Mouse (Mus musculus) urinary bladder, postnatal 4 days (tissue): ENCODE data around the gene Gm45233.

Source experiments
- DNase-seq, 2 experiments: peaks; one replicate each; pipeline ENCODE4 v3.0.0; 2021 to 2022; ENCODE audit warnings: low spot score in 2 of 2

Gene Gm45233

DNA sequence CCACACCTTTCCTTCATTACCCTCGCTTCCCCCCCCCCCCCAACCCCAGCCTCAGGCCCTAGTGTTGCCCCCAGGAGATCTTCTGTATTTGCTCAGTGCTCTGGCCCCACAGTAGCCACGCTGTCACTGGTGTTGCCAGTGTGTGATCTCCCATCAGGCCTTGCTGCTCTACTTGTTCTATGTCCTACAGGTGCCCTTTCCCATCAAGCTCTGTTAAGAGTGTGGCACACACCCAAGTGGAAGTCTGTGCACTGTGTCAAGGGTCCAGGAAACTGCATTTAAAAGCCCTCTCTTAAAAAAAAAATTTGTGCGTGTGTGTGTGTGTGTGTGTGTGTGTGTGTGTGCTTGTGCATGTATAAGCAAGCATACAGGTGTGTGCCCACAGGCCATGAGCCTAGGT, 4.3 kb downstream of the Gm45233 start:
- DNase-seq: no peak

DNA sequence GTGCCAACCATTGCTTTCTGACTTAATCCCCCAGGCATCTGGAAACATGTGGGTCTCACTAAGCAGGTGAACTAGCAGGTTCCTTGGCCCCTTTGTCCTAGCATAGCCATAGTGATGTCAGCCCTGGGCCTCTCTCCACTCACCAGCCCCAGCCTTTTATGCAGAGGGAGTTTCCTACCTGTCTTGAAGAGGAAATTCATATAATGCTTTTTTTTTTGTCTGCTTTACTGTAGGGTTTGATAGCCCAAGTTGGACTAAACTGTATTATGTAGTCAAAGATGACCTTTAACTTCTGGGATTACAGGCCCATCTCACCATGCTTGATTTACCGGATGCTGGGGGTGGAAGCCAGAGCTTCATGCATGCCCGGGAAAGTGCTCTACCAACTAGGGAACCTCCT, 5.9 kb downstream of the Gm45233 start:
- DNase-seq: no peak

DNA sequence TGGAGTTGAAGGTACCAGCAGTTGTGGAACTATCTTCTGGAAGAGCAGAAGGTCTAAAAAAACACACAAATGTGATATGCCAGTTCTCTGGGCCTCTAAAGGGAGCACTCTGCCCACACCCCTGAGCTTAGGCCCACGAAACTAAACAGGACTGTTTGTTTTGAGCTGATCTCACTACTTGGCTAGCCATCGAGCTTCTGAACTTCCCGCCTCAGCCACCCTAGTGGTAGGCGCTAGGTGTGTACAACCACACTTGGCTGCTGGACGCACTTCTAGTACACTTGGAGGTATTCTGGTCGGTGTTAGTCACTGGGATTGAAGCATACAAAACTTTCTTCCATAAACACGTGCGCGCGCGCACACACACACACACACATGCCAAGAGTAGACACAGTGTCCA, 7.8 kb downstream of the Gm45233 start:
- no peak for DNase-seq

DNA sequence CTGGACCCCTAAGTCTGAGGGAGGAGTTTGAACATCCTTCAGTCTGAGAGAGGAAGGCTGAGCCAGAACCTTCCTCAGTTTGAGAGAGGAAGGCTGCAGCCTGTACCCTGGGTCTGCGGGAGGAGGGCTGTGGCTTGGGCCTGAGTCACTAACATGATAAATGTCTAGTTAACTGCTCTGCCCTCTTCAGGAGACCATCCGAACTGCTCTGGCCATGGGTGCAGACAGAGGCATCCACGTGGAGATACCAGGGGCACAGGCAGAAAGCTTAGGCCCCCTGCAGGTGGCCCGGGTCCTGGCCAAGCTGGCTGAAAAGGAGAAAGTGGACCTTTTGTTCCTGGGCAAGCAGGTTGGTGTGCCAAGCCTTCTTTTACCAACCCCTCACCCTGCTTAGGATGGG, 8.7 kb downstream of the Gm45233 start:
- DNase-seq: no peak

DNA sequence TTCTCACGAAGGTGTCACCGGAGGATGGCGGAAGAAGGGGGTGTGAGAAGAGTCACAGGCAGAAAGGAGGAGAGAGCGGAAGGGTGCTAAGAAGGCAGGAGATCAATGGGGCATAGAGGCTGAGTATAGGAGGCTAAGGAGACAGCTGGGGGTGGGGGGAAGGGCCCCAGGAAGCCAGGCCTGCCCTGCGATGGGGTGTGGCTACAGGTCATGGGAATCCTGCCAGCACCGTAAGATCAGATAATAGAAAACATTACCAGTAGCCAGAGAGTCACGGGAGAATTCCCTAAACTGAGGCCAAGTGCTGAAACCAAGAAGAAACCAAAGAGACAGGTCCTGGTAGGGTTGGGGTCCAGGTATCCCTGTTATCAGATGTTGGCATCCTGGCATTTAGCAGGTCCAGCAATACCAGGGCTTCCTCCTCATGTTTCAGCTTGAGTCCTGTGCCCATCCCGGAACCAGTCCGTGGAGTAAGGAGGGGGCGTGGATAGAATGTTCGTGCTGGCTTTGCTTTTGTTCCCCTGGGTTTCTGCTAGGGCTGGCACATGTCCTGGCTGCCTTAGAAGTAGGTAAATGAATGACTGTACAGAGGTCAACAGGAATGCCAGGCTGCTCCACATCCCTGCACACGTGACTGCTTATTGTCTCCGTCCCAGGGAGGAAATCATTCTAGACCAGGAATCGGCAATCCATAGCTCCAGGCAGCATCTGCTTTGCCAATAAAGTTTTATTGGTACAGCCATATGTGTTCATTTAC, 9.8 kb downstream of the Gm45233 start:
- DNase-seq: no peak

DNA sequence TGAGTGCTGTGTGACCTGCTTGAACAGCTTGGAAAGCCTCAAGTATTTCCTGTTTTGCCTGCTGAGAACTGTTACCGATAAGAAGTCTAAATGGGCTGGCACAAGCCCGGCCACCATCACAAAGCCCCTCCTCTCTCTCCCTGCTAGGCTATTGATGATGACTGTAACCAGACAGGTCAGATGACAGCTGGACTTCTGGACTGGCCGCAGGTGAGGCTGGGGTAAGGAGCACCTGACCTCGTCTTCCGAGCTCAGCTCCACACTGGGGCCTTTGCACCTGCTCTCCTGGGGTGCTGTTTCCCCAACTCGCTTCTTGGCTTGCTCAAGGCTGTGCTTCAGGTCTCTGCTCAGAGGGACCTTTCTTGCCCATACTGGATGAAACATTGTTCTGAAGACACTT, 10.4 kb downstream of the Gm45233 start:
- DNase-seq: no peak

DNA sequence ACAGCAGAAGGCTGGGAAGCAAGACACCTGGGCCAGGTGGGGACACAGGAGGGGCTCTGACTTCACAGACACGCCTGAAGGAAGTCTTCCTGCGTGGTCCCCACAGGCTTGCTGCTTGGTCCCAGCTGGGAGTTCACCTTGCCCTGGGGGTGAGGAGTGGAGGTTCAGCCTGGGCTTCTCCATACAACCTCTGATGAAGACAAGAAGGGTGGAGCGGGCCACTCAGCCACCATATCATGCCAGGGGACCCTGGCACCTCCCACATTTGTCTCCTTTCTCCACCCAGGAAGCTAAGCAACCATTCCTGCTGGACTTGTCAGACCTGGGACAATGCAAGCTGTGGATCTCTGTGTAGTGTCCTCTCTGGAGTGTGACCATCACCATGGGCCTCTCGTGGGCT, 18.9 kb downstream of the Gm45233 start, which contains the start of gene Vsig10l:
Gene Vsig10l, plus strand, starts transcription at position 301 of the 400 bp plus-strand sequence.
- DNase-seq: no peak

DNA sequence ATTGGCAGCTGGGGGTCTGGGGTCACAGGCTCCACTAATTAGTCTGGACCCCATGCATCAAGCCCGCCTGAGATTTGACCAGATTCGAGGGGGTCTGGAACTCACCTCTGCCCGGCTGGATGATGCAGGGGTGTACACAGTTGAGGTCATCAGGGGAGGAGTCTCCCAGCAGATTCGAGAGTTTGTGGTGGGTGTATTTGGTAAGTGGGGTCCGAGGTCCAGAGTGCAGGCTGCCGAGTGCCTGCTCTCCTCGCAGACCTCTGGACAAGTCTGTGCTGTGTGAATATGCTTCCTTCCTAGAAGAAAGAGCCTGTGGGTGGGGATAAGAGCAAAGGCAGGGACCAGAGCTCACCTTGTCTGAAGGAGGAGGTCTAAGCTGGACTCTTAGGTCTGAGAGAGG, 20.0 kb downstream of the Gm45233 start:
- no peak for DNase-seq

DNA sequence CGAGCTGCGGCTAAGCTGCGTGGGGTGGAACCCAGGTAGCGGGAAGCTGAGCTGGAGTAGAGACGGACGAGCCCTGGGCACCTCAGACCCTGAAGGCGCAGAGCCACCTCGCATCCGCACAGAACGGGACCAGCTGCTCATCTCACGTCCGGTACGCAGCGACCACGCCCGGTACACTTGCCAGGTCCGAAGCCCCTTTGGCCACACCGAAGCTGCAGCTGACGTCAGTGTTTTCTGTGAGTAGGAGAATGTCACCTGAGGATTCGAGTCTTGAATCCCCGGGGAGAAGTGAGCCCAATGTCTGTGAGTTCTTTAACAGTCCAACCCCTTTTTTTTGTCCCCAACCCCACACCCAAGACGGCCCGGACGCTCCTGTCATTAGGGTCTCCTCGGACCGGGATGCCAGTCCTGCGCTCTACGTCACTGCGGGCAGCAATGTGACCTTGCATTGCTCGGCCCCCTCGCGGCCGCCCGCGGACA, 21.0 kb downstream of the Gm45233 start:
- no peak for DNase-seq

DNA sequence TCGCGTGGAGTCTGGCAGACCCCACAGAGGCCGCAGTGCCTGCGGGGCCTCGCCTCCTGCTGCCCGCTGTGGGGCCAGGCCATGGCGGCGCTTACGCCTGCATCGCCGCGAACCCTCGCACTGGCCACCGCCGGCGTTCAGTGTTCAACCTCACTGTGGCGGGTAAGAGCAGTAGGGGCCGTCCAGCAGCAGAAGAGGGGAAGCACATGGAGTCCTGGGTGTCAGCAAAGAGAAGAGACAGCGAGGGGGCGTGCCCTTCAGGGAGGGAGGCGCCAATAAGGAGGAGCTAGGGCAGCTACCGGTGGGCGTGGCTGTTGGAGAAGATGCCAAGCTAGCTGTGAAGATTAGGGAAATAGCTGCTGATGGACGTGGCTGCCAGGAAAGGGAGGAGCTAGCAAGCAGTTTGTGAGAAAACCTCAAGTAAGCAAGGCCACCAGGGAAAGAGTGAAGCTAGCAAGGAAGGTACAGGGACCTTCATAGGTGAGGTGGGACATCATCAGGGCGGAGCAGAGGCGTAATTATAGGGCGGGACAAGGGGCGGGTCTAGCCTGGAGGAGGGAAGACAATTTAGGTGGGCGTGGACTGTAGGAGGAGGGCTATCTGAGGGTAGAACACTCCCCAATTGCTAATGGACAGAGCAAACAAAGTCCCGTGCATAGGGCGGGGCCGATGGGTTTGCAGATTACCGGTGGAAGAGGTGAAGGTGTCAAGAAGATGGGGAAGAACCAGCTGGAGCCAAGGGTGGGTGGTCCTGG, 21.6 kb downstream of the Gm45233 start:
- DNase-seq: peak; percentile 87 to 91

DNA sequence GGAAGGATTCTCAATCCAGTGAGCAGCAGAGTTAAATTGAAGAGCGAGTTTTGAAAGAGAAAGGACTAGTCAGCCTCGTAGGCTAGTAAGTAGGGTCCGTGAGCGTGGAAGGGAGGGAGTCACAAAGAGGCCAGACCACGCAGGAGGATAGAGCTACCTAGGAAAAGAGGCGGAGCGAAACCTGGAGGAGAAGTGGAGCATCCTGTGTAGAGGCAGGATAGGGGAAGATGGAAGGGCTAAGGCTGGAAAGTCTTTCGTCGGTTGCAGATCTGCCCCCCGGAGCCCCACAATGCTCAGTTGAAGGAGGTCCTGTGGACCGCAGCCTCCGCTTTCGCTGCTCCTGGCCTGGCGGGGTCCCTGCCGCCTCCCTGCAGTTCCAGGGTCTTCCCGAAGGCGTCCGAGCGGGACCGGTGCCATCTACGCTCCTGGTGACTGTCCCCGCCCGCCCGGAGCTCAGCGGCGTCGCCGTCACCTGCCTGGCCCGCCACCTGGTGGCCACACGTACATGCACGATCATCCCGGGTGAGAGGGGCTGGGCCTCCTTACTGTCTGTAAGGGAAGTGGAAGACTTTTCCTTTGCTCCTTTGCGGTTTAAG, 22.3 kb downstream of the Gm45233 start:
- peak; percentile 81 to 90 for DNase-seq

DNA sequence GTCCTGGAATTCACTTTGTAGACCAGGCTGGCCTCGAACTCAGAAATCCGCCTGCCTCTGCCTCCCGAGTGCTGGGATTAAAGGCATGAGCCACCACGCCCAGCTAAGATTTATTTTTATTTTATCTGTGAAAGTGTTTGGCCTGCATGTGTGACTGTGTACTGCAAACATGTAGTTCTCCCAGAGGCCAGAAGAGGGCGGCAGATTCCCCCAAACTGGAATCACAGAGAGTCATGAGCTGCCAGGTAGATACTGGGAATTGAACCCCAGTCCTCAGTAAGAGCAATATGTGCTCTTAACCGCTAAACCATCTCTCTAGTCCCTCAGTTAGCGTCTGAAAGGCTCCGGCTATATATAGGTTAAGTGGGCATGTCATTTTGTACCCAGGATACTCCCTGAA, 26.4 kb downstream of the Gm45233 start:
- DNase-seq: no peak

DNA sequence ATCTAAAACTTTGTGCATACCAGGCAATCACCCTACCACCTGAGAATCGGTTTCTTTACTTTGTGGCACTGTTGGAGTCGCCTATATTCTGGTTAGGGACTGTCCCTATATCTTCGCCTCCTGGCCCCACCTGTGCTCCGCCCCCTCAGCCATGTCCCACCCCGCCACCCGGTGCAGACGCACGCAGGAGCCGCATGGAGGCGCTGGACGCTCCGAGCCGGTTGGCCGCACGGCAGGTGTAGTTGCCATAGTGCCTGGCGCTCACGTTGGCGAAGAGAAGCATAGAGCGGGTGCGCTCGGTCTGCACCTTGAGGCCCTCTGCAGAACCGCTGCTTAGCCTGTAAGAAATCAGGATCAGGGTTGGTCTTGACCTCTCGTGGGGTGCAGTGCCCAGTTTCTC, 31.8 kb downstream of the Gm45233 start:
- no peak for DNase-seq

DNA sequence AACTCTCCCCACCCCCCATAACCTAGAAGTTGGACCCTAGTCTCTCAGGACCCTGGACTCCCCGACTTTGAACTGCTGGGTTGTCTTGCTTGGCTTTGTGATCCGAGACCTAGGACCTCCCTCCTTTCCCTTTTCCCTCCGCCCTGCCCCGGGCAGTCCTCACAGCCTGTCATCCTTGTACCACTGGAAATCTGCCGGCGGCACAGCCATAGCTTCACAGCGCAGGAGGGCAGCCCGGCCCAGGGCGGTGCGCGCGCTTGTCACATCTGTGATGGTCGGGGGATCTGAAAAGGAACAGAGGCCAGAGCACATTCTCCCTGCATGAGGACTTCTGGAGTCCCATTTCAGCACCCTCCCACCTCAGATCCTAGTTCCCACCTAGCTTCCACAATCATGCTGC, 32.4 kb downstream of the Gm45233 start:
- DNase-seq: no peak

DNA sequence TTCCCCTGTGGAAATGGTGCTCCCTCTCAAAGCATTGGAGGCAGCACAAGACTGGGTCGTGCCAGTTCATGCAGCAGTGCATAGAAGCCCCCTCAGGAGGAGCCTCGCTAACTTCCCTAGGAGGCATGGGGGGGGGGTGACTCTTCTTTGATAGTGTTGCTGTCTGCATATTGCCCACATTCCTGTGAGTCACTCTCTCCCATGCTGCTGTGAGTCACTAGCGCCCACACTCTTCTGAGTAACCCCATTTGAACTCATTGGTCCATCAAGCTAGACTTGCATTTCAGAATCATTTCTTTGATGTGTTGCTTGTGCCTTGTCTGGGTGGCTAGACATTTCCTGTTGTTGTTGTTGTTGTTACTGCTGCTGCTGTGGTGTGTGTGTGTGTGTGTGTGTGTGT, 37.3 kb downstream of the Gm45233 start:
- no peak for DNase-seq

DNA sequence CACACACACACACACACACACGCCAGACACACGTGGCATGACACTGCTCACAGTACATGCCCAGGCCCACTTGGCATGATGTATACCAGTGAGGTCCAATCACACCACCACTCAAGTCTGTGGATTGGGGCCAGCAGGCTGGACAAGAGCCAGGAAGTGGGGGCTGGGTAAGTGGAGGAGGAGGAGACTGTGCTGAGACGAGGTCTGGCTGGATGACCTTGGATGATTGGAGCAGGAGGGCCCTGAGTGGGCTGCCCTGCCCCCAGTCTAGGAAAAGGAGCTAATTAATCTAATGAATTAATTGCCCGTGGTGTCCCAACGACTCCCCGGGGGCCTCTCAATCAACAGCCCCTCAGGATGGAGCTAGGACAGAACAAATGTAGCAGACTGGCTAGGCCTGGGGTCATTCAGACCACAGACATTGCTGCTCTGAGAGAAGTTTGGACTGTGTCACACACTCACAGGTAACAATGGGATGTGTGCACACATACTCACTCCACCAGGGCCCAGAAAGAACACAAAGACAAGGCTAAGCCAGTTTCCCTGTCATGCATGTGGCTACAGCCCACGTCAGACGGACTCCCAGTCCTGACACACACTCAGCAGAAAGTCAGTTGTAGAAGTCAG, 38.3 kb downstream of the Gm45233 start:
- no peak for DNase-seq

DNA sequence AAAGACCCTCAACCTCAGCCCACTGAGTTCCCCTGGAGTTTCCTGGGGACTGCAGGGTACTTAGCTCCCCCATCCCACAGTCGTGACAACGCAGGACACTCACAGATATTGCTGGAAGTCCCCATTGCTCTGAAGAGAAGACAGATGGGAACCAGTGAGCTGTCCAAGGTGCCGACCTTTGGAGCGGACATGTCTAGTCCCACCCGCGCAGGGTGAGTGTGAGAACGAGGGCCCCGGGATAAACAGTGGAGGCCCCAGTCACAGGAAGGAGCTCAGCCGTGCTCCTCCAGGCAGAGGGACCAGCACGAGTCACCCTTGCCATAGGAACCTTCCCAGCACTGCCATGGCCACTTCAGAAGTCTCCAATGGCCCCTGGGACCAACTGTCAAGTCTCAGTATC, 39.3 kb downstream of the Gm45233 start:
- no peak for DNase-seq

DNA sequence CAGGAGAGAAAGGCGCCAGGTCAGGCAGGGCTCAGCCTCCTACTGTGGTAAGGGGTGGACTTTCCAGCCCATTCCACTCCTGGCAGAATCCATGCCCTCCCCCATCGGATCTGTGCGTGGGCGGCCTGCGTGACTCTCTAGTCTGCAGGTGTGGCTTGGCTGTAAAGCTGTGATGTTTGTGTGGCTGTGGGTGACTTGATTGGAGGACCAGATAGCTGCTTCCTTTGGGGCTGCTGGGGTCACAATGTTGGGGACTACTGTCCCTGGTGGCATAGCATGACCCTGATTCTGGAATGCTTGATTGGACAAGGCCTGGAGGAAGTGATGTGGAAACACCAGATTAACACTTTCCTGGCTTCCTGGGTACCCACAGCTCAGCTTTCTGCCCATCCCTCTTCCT, 44.7 kb downstream of the Gm45233 start:
- no peak for DNase-seq

DNA sequence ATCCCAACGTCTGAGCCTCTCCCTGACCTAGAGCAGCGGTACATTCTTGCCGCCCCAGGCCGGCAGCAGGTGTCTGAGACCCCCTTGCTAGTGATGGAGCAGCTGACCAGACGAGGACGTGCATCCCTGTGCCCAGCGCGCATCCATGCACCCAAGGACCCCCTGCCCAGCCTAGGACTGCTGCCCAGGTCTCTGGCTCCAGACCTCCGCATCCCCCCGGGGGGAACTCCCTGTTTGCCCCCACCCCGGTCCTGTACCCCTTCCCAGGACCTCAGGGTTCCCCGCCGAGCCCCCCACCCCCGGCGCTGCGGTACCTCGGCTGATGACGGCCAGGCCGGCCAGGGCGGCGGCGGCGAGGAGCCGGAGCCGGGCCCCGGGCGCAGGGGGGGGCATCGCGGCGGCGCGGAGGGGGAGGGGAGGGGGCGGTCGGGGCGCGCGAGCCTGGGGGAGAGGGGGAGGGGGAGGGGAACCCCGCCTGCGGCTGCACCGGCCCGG, 45.8 kb downstream of the Gm45233 start, which contains the start of gene Iglon5:
Gene Iglon5, minus strand, starts transcription at position 445 of the 495 bp plus-strand sequence.
- DNase-seq: no peak

DNA sequence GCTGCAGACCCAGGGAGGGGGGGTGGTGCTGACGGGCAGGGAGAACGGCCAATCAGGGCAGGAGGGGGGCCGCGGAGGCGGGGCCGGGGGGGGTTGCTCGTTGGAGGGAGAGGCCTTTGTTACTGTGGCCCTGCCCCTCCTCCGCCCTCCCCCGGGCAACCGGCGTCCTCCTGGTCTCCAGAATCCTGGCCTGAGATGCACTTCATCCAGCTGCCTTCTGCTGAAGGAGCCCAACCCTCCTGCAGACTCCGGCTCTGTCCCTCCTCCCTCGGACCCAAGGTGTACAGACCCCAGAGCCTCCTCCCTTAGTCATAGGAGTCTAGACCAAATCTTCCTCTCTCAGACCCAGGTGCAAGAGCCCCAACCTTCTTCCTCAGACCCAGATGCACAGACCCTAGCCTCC, 46.3 kb downstream of the Gm45233 start:
- DNase-seq: peak in 1 of 2 experiments; percentile 36

DNA sequence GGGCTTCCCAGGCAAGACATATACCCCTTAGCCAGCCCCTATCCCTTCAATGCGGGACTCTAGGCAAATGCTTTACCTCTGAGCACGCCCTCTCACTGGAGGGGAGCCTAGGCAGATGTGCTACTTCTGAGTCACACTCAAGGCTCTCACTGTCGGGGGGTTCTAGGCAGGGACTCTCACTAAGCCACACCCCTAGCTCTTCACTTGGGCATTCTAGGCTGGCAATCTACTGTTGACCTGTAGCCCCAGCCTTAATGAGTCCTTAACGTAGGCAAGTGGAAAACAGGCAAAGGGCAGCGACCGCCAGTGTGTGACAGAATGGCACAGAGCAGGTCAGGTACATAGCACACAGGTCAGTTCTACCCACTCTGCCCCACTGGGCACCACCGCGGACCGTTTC, 46.9 kb downstream of the Gm45233 start:
- no peak for DNase-seq
